Mouse (Mus musculus) heart, adult 9 months (tissue): ENCODE data around the gene Ldhc.
"Not testable (repeated sequence)": the region's sequence is repeated elsewhere in the genome, so short reads cannot be mapped to it uniquely, and the experiment has no call there.

ENCODE experiments used
- DNase-seq, 2 experiments: peaks; one replicate each; pipeline ENCODE4 v3.0.0; 2022; ENCODE audit warnings: low spot score in 2 of 2

Gene Ldhc

GRCm38 (mm10) chr7:46860996-46861395, at the start of gene Ldhc:
TSS of gene Ldhc (plus strand) at chr7:46861203.
- DNase-seq, result no peak

GRCm38 (mm10) chr7:46814012-46814411, 47.0 kb upstream of the Ldhc start:
- no peak for DNase-seq

DNA sequence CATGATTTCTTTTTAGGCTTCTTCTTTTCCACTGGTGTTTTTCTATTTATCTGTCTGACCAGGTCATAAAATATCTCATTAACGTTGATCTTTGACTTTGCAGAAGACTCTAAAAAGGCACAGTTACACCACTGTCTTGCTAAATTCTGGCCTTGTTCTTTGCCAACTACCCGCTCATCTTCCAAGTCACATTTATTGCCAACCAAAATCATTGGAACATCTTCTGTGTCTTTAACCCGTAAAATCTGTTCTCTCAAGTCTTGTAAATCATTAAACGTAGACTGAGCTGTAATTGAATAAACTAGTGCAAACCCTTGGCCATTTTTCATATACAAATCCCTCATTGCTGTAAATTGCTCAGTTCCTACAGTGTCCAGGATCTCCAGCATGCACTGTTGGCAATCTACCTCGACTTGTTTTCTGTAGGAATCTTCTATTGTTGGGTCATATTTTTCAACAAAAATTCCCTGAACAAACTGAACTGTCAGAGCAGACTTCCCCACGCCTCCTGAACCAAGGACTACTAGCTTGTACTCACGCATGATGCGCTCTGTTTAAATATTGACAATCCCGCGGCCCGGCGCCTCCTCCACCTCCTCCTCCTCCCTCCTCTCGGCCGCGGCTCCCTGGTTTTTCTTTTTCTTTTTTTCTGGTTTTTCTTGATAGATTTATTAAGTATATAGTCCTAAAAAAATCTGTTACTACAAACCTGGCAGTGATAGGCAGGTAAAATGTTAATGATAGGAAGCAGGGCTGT, 39.9 kb upstream of the Ldhc start:
- not testable (repeated sequence) for DNase-seq

DNA sequence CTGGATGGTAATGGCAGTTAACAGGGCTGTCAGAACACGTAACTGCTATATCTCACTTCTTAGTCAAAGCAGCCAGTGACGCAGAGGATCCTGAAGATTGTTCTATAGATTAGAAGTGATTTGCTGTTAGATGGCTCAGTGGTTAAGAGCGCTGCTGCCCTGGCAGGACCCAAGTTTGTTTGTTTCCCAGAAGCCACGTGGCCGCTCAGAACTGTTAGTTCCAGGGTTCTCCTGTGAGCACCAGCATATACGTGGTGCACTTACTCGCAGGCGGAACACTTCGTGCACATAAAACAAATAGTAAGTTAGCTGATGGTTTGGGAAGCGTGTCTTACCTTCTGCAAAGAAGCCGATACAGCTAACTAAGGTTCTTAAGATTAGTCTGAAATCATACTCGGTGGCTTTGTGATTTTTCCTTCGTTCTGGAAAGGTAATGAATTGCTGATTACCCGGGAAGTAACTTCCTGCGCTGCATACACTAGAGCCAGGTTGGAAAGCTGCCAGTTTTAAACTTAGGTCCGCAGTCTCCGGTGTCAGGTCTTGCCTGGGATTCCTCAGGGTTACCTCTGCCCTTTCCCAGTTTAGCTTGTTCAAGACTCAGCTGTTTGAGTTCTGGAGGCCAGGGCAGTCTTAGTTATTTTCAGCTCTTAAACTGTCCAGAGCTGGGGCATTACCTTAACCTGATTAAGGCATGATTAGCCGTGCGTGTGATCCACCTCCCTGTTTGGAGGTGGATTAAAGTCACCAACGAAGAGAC, 33.8 kb upstream of the Ldhc start:
- no peak for DNase-seq

GRCm38 (mm10) chr7:46827803-46828184, 33.2 kb upstream of the Ldhc start:
- DNase-seq, result no peak

DNA sequence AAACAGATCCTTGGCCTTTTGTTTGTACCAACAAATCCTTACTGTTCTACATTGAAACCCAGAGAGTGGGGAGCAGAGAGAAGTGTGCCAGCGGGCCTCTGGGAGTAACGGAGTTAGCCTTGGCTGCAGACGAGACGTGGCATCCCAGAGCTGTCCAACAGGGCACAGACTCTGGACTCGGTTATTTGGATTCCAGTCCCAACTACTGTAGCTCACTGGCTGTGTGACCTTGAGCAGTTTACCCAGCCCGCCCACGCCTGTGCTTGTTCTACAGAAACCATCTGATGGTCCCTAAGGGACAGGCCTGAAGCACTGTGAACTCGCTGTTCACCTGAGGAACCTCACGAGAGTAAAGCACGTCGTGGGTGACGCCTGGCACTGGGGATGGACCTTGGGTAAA, 31.1 kb upstream of the Ldhc start:
- no peak for DNase-seq

DNA sequence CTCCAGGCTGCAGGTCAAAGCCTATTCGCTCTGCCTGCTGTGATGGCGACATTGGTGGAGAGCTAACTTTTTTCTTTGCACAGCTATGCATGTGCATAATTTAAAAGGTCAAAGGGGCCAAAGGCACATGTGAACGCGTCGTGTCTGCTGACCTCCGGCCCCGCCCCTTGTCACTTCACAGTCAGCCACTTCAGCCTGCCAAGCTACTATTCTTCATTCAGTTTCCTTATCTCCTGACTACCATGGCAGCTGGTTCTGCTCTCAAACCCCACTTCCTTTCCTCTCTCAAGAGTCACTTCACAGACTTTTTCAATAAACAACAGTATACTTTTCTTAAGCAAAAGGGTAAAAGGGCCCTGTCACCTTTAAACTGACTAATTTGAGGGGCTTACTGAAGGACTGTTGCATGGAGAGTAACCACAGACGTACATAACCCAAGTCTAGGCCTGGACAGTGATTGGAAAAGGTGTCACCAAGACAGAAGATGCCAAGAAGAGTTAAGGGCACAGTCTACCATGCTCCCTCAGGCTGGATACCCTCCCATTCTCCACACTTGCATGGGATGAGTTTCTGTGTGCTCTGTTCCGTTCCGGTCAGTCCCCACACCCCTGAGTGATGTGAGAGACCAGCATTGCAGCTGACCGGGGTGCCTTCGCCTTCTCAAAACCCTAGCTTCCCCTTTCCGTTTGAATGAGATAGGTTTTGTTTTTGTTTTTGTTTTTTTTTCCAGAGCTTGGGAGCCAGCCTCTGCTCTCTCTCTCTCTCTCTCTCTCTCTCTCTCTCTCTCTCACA, 30.0 kb upstream of the Ldhc start:
- no peak for DNase-seq

DNA sequence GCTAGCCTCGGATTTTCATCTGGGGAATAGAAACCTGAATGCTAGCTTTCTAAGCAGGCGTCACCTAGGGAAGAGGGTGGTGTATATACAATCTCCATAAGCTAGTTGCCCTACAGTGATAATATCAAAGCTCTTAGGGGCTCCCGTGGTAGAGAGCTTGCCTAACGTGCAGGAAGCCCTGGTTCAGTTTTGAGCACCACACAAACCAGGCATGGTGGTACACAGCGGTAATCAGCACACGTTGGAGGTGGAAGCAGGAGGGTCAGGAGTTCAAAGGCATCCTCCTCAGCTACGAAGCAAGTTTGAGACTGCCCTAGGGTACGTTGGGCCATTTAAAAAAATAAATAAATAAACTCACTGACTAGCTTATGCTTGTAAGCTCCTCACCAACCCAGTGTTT, 29.3 kb upstream of the Ldhc start:
- no peak for DNase-seq

- DNase-seq, result not testable (repeated sequence)
Measured at GRCm38 (mm10) chr7:46832112-46832810, 28.7 kb upstream of the Ldhc start.

- peak; percentile 39 to 48 for DNase-seq
Measured at GRCm38 (mm10) chr7:46833266-46833665, 27.7 kb upstream of the Ldhc start.

GRCm38 (mm10) chr7:46833670-46834255, 27.2 kb upstream of the Ldhc start:
- DNase-seq, result no peak

DNA sequence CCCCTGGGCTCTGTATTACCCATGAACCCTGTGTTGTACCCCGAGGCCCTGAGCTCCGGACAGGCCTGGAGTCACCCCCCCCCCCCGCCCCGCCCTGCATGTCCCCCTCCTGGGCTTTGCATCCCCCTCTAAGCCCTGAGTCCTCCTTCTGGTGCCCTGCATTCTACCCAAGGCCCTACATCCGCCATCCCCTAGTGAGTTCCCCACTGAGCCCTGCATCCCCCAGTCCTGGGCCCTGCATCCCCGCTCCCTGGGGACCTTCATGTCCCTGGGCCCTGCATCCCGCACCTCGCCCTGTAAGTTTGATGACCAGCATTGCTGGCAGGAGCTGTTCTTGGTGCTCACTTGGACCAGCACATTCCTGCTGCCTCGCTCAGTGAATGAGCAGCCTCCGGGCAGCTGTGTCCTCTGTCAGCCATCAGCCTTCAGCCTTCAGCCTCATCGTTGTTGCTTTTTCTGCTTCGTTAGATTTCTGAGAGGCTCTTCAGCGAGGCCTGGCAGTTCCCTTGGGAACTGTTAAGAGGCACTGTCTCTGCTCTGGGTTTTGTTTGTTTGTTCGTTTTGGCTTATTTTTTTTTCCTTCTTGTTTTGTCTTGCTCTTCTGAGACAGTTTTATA, 25.9 kb upstream of the Ldhc start:
- DNase-seq, result no peak

DNA sequence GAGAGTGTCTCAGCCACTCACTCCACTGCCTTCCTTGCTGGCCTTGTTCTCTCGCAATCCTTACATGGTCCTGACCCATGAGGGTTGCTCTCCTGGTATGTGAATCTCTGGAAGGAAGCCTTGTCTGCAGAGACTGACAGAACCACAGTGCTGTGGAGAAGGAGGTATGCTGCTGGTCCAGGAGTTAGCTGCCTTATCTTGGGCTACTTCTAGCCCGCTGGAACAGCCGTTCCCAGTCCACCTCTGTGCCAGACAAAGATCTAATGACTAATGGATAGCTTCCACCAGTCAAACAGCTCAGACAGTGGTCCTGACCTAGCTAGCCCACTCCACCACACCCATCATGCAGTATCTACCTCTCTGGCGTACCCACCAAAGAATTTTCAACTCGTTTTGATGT, 24.6 kb upstream of the Ldhc start:
- DNase-seq, result no peak

DNA sequence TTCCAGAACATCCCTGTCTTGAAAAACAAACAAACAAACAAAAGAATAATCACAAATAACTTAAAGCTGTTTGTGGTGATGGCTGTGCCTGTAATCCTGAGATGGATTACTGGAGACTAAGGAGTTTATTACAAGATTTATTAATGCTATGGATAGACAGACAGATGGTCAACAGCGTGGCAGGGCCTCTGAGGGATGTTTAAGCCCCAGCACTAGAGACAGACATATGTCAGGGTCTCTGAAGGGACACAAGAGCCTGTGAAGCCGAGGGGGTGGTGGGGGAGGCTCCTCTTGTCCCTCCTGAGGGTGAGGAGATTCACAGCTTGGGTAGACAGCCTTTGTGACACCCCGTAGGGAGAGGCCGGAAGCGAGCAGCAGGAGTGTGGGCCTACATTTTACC, 23.9 kb upstream of the Ldhc start:
- DNase-seq, result no peak

DNA sequence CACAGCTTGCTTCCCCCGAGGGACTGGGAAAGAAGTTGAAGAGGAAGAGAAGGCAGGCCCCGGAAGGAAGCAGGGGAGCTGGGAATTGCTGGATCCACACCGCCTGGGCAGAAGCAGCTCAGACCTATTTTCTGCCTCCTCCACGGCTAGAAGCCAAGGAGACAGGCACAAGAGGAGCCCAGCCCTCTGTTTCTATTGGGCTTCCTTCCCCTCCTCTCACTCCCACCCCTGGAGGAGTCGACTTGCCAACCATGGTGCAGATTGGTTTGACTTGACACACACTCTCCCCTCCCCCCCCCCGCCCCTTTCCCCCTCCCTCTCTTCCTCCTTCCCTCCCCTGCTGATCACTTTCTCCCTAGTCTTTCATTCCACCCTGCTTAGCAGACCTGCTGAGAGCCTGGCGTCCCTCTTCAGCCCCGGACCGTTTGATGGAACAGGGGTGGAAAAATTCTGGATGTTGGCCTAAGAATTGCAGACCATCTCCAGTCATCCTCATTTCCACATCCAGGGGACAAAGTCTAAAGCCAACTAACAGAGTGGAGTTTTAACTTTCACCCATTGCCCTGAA, 22.8 kb upstream of the Ldhc start:
- DNase-seq, result peak; percentile 67 to 76

GRCm38 (mm10) chr7:46838891-46839302, 22.1 kb upstream of the Ldhc start:
- DNase-seq, result peak; percentile 84 to 87

DNA sequence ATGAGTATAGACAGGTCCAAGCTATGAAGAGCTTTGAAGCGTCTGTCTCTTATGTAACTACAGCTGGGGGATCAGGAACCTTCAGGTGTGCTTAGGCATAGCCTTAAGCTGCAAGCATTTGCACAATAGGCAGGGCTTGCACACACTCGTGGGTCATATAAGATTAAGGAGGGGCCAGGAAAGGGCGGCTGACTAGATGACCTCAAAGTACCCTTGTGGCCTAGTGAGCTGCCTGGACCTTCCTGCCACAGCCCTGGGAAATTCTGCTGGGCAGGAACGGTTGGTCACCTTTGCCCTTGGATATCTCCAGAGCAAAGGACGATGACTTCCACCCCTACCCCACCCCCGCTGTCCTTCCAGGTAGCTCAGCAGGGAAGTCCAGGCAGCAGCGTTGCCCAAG, 21.6 kb upstream of the Ldhc start:
- peak; percentile 33 to 41 for DNase-seq

DNA sequence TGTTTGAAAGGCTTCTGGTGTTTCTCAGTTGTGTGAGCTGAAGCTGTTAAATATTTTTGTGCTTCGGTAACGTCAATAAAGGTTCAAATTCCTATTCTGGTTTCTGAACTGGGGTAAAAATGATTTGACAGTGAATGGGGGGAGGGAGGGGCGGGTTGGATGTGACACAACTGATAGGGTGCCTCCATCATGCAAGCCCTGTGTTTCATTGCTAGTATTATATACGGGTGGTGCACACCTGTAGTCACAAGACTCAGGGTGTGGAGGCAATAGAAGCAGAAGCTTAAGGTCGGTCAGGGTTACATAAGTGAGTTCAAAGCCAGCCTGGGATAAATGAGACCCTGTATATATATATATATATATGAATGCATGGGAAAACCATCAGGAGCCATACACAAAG, 21.1 kb upstream of the Ldhc start:
- DNase-seq, result no peak

DNA sequence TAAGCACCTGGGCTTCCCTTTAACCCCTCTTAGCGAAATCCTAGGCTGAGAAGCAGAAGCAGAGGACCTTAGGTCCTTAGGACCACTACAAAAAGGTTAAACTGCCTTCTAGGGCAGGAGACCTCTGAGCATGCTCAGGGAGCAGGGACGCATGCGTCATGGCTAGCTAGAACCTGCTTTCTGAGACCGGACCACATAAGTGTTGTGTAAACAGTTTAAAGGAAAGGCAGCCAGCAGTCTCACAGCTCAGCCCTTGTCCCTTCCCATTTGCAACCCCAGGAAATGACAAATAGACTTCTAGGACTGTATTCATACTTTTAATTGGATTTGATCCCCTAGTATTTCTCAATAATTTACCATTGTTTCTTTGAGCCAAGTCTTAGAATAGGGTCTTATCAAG, 20.7 kb upstream of the Ldhc start:
- no peak for DNase-seq

DNA sequence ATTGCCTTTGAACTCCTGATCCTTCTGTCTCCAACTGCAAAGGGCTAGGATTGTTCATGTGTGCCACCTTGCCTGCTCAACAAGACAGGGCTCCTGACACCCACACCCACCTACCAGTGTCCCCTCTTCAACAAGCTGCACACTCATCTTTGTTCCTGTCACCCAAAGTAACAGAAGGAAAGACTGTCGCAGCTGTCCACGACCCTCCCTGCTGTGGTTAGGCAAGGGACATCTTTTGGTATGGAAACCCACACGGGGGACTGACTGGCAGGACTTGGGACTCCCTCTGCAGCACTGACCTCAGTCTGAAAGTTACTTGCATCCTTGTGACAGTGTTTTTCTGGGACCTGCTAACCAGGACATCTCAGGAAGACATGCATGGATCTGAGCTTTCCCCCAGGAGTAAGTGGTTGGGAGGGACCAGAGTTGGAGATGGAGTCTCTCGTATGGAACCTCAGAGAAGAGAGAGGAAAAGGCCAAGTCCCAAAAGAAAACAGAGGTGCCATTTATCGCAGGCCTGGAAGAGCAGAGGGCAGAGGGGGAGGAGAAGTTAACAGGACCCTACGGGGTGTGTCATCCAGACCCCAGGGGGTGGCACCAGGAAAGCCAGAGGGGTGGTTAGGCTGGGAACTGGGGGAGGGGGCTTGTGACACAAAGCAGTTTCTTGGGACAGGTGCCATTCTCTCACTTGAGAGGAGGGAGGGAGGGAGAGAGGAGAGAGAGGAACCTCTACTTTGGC, 20.0 kb upstream of the Ldhc start, which contains the start of gene Ldha:
Gene Ldha, plus strand, starts transcription at position 689 of the 739 bp plus-strand sequence.
- no peak for DNase-seq
